Mouse (Mus musculus) cerebellum, adult 9-10 months (tissue): ENCODE measurements around the gene Vmn1r168.
"Not testable (repeated sequence)": the region's sequence is repeated elsewhere in the genome, so short reads cannot be mapped to it uniquely, and the experiment has no call there.

Experiments used
- DNase-seq: peaks from one replicate; pipeline ENCODE4 v3.0.0; 2022

The Vmn1r168 gene

GRCm38 (mm10) chr7:23539432-23539831 is at the start of gene Vmn1r168:
Gene Vmn1r168 (plus strand): TSS chr7:23539732.
- DNase-seq = not testable (repeated sequence)

- not testable (repeated sequence) for DNase-seq
Measured at GRCm38 (mm10) chr7:23507106-23507505, 32.4 kb upstream of the Vmn1r168 start, which contains the start of gene Vmn1r167. Gene Vmn1r167 (minus strand): TSS chr7:23507206.

GRCm38 (mm10) chr7:23575226-23575625 is 35.7 kb downstream of the Vmn1r168 start, which contains the start of gene Vmn1r169:
Gene Vmn1r169 (plus strand): TSS chr7:23575526.
- not testable (repeated sequence) for DNase-seq
